Mouse (Mus musculus) layer of hippocampus, postnatal 36 days (tissue): ENCODE data around the gene Olfr576. TPM values are rescaled to one million over a fixed set of nuclear protein-coding genes. Genes with fewer than 3 reads are reported as not detected.

Experiments used
- DNase-seq, 2 experiments: peaks; one replicate each; pipeline ENCODE4 v3.0.0; 2022
- total RNA-seq, 2 experiments: library from RNA; stranded (reverse); gene quantifications; 2 replicates each; pipeline ENCODE4 v1.2.3; 2021

The Olfr576 gene
- total RNA-seq, result not detected

DNA sequence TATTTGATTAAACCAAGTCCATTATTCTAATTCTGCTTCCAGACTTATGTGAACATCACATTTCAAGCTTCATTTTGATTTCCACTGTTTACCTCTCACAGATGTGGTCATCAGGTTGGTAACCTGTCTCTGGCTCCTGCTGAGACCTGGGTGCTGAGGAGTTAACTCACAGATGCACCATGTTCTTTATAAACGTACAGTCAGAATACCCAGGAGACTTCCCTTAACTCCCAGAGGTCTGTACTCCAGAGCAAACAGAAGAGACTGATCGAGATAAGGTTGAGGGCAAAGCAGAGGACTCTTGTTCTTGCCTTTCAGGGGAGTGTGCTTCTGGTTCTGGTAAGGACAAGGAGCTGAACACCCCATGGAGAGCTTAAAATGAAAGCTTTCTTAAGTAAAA, at the start of gene Olfr576:
Olfr576 (plus strand) TSS at position 301 of the 400 bp plus-strand sequence.
- no peak for DNase-seq

DNA sequence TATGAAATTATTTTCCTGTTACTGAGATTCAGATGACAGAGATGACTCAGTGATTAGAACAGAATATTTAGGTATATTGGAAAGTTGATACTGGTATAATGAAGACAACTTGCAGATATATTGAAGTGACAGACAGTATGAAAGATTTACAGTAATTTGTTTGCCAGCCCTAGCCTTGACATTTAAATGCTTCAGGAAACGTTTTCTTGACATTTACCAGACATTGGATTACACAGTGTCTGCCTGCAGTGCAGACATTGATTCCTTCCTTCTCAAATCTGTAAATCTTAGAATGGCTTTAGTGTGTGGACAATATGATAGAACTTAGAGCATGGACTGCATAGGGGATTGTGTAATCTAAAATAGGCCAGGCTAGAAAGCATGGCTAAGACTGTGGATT, 47.2 kb upstream of the Olfr576 start:
- no peak for DNase-seq

DNA sequence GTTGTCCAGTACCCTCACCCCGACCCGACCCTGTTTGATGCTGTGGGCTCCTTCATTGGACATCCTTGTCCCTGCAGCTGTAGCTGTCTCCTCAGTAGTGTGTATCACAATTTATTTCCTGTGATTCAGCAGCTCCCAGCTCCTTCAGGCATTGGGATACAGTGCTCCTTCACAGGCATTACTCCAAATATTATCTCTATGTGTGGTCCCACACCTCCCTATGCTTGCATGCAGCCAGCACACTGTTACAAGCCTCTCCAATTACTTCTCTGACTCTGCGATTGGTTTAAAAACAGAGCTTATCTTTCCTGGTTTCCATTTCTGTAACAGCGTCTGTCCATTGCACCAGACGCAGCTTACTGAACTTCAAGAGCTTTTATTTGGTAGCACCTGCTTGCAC, 46.1 kb upstream of the Olfr576 start:
- no peak for DNase-seq

DNA sequence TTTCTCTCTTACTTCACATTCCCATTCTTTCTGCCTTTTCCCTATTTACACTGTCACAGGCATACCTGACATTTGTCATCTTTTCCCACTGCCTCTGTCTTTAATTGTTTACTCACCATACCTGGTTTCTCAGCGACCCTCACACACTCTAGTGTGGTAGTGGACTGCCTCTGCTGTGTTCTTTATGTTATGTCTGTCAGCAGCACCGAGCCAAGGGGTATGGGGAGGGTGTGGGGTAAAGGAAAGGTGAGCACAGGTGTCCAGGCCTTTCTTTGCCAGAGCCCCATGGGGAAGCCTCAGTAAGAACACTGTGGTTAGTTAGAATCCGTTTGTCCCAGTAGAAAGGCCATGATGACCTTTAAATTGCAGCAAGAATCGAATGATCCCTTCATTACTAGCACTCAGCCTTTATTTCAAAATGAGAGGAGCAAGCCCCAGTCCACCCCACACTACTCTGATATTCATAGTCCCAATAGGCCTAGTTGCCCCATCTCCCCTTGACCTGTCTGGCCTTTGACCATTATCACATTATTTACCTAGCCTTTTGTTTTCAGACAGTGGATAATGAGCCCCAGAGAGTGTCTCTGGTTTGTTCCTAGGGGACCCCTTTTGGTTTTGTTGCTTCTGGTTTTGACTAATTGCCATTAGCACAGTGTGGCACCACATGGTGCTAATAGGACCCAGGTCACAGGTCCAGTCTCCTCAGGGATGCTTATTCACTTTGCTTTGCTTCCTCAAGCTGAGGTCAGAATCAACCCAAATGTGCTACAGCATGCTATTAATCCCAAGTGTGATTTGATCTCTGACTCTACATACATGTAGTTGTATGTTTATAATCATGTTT, 45.2 kb upstream of the Olfr576 start, which contains the start of gene Olfr571:
Olfr571 (minus strand) TSS at position 505 of the 844 bp plus-strand sequence.
- no peak for DNase-seq

DNA sequence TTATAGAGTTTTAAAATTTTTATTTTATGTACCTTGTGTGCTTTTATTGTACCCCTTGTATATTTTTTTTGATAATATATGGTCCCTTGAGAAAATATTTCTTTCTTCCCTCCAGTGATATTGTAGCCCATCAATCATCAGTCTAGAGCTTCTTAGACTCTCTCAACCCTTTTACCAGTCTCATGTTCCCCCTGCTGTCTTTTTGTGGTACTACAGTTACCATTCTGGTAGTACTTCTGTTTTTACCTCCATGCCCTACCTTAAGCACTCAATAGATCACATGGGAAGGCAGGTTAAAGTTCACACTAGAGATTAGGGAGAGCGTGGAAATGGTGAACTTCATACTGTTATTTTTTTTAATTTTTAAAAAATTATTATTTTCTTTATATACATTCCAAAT, 42.8 kb upstream of the Olfr576 start:
- no peak for DNase-seq

DNA sequence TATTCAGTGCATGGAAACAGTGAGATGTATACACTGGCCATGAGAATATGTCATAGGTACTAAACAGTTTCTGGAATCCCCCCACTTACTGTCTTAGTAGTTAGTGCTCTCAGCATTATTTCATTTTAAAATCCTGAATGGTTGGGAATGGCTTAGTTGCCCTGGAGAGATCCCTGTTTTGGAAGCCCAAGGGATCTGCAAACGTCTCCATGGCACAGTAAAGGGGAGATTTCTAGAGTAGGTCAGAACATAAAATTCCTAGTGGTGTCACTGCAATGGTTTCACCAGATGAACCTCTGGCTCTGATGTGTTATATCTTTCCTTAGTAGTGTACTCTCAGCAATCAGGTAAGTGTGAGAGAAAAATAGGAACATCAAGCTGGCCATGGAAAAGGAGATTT, 38.4 kb upstream of the Olfr576 start, which contains the start of gene Olfr572:
Olfr572 (plus strand) TSS at position 301 of the 400 bp plus-strand sequence.
- no peak for DNase-seq

DNA sequence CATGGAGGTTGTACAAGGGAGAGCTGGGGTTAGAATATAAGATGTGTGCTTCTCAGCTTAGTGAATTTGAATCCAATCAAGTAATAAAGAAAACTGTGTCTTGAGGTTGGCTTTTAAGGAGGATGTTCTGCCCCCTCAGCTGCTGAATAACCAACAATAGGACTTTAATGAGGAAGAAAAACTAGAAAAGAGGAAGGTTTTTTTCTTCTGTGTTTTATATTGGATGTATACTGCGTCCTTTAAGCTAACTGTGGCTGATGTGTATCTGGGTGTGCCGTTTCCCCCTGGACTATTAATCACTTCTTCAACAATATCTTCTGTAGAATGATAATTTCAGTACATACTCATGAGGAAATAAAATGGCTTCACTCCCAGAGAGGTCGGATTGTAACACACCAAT, 35.4 kb upstream of the Olfr576 start:
- DNase-seq, result no peak

DNA sequence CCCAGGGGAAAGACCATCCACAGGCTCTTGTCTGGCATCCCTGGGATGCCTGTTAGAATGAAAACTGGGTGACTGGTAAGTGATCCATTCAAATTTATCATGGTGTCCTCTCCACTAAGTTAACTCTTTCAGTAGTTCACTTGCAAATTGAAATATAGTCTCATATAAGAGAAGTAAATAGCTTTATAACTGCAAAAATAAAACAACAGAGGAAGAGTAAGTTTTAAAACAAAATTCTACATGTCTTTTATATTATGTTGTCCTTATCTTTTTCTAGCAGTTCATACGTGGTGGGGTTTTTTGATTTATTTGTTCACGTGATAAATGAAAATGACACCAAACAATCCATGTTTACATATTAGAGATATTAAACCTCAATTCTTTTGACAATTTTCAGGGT, 20.0 kb upstream of the Olfr576 start, which contains the start of gene Olfr573-ps1:
Olfr573-ps1 (minus strand) TSS at position 101 of the 400 bp plus-strand sequence.
- DNase-seq, result no peak

DNA sequence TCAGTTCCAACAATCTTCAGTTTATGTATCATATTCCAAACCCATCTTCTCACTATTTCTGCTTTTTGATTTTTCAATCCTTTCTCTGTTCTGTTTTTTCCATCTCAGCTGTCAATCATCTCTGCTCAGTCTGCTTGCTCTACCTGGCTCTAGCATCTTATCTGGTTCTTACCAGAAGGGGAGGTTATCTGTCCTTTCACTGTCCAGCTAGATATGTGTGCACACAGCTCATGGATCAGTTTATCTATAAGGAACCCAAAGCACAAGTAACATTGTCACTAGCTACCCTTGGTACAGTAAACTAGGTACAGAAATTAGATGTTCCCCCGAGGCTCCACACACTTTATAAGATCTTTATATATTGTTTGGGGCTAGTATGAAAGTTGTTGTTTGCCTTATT, 19.0 kb upstream of the Olfr576 start:
- no peak for DNase-seq

DNA sequence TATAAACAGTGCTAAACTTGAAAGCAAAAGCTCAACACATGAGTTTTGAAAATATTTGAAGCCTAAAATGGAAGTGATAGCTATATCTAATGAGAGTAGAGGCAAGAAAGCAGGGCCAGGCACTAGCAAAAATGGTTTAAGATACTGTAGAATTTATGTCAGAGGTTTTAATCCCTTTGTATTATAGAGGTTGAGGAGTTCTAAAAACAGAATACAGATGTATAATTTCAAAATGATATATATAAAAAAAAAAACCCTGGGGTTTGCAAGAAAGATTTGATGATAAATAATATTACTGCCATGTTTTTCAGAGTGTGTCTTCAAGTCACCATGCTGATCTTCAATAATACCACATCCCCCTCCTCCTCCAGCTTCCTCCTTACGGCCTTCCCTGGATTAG, 14.3 kb upstream of the Olfr576 start, which contains the start of gene Olfr574:
Olfr574 (plus strand) TSS at position 301 of the 400 bp plus-strand sequence.
- no peak for DNase-seq

DNA sequence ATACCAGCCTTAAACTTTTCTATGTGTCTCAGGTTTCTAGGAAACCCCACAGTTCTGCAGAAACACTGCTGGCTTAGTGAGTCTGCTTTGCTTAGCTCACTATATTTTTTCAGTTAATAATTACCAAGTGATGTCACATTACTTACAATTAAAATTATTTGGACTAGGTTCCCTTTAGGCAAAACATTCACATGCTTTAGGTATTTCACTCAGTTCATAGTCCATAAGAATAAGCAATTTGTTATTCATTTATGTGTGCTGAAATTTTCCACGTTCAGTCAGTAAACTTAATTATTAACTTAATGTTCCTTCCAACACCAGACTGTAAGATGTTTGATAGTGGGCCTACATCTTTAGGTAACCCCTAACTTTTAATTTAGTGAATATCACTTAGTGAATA, 11.7 kb upstream of the Olfr576 start:
- no peak for DNase-seq

DNA sequence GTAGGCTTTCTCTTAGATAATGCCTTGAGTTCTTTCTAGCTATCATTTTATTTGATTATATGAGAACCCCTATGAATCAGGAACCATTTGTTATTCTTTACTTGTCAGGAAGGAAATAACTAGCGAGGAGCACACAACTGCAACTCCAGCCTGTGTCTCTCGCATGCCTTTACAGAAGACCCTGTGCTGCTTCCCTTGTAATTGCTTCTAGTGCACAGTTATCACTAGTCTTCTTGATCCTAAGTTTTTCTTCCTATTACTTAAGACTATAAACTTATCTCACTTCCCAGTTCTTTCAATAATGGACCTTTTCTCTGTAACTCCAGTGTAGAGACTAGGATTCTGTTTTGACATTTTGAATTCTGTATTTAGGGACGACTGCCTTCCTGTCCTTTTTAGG, 4.3 kb upstream of the Olfr576 start:
- no peak for DNase-seq

DNA sequence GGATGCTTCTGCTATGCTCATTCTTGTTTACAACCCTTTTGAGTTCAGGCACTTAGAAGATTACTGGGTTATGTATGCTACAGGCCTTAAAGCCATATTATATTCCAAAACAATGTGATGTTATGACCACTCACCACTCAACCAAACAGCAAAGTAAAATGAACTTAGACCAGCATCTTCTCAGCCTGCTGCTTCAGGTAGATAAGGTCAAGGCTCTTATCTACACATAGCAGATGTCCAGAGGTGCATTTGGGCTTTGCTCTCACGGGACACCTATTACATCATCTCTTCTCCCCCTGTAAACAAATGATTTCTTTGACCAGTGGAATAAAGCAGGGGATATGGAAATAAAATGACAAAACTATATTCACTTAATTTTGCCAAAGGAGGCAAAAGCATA, 3.9 kb upstream of the Olfr576 start, which contains the start of gene Olfr575:
Olfr575 (minus strand) TSS at position 183 of the 400 bp plus-strand sequence.
- DNase-seq, result no peak

DNA sequence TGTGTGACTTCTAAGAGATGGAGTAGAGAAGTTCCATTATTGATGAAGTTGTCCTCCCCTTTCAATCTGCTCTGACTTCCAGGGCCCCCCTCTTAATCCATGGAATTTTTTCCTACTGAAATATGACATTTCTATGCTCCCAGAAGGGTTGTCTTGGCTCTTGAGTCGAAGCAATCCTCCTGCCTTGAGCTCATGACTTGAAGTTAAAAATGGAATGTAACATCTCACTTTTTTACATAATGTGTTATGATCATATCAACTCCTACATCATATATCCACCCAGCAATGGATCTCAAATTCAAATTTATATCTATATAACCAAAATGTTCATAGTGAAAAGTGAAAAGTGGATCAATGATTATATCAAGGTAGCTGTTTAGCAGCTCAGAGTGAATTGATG, 11.9 kb downstream of the Olfr576 start:
- no peak for DNase-seq

DNA sequence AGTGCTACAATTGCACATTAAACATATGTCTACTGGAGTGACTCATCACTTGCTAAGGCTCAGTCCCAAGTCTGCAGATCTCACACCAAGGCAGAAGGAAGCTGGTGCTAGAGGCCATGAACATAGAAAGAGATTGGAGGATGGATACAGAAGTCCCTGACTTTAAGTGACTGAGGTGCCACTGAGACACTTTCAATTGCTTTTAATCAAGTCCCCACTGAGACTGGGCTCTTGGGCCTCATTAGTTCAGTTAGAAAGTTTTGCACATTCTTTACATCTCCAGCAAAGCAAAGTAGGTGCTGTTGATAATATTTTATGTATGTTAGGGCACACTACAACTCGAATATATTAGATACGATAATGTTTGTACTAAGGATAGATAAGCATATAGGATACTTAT, 13.4 kb downstream of the Olfr576 start, which contains the start of gene Olfr577:
Olfr577 (minus strand) TSS at position 101 of the 400 bp plus-strand sequence.
- no peak for DNase-seq

DNA sequence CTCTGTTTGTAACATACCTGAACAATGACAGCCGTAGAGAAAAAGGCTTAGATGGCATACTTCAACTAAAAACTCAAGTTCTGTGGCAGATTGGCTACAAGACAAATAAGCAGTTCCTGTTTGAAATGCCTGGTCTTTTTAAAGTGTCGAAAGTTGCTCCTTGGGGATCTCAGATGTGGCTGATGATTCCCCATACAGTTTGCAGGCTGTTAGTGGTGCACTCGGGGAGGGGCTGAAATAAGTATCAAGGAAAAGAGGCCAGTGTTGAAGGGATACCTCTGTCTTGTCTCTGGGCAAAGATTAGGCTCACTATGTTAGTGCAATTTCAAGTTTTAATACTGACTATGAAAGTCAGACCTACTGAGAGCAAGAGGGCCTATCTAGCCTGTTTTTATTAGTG, 26.8 kb downstream of the Olfr576 start, which contains the start of gene Olfr578:
Olfr578 (minus strand) TSS at position 101 of the 400 bp plus-strand sequence.
- no peak for DNase-seq

Other genes with a start within 250 kb of the Olfr576 start
- gene Olfr33, start 243.6 kb upstream of the Olfr576 start, total RNA-seq, result not detected
- not detected for gene Olfr559, start 235.2 kb upstream of the Olfr576 start, total RNA-seq
- not detected for gene Olfr560, start 203.3 kb upstream of the Olfr576 start, total RNA-seq
- gene Olfr78, start 203.2 kb upstream of the Olfr576 start, total RNA-seq, result under 1 TPM; 0.17 to 0.30 TPM
- not detected for gene Olfr561, start 191.4 kb upstream of the Olfr576 start, total RNA-seq
- gene Olfr564, start 159.2 kb upstream of the Olfr576 start, total RNA-seq, result not detected
- gene Olfr566, start 103.9 kb upstream of the Olfr576 start, total RNA-seq, result not detected
- gene Olfr568, start 85.5 kb upstream of the Olfr576 start, total RNA-seq, result not detected
- gene Olfr569, start 71.8 kb upstream of the Olfr576 start, total RNA-seq, result not detected
- gene Olfr570, start 68.1 kb upstream of the Olfr576 start, total RNA-seq, result not detected
- gene Olfr571, start 45.1 kb upstream of the Olfr576 start, total RNA-seq, result not detected
- gene Olfr572, start 38.3 kb upstream of the Olfr576 start, total RNA-seq, result not detected
- not detected for gene Olfr573-ps1, start 20.1 kb upstream of the Olfr576 start, total RNA-seq
- not detected for gene Olfr574, start 14.2 kb upstream of the Olfr576 start, total RNA-seq
- not detected for gene Olfr575, start 3.9 kb upstream of the Olfr576 start, total RNA-seq
- gene Olfr577, start 13.3 kb downstream of the Olfr576 start, total RNA-seq, result not detected
- gene Olfr578, start 26.7 kb downstream of the Olfr576 start, total RNA-seq, result not detected
- gene Olfr582, start 75.4 kb downstream of the Olfr576 start, total RNA-seq, result not detected
- not detected for gene Olfr583, start 88.6 kb downstream of the Olfr576 start, total RNA-seq
- not detected for gene Olfr584, start 119.2 kb downstream of the Olfr576 start, total RNA-seq
- not detected for gene Olfr585, start 135.1 kb downstream of the Olfr576 start, total RNA-seq
- not detected for gene Olfr586, start 163.0 kb downstream of the Olfr576 start, total RNA-seq
- gene Olfr588-ps1, start 178.2 kb downstream of the Olfr576 start, total RNA-seq, result not detected
- gene Olfr589, start 193.7 kb downstream of the Olfr576 start, total RNA-seq, result not detected
- not detected for gene Olfr591, start 215.7 kb downstream of the Olfr576 start, total RNA-seq
- gene Olfr592, start 222.1 kb downstream of the Olfr576 start, total RNA-seq, result not detected
- not detected for gene Olfr593, start 249.2 kb downstream of the Olfr576 start, total RNA-seq